Mouse (Mus musculus): ENCODE data around the gene Nme9.

Gene Nme9

GRCm38 (mm10) chr9:99437031-99437764, 14.1 kb upstream of the Nme9 start, which contains the start of gene Mras:
Gene Mras (minus strand): TSS chr9:99437381.
- DNase-seq (ENCODE audit: low spot score) = peak; percentile 21

- no peak for DNase-seq (ENCODE audit: low spot score)
Measured at GRCm38 (mm10) chr9:99437781-99438565, 13.3 kb upstream of the Nme9 start.

GRCm38 (mm10) chr9:99439064-99439463, 12.2 kb upstream of the Nme9 start:
- no peak for DNase-seq (ENCODE audit: low spot score)

- no peak for DNase-seq (ENCODE audit: low spot score)
Measured at GRCm38 (mm10) chr9:99440941-99441340, 10.3 kb upstream of the Nme9 start.

- no peak for DNase-seq (ENCODE audit: low spot score)
Measured at GRCm38 (mm10) chr9:99441647-99442433, 9.4 kb upstream of the Nme9 start.

- peak; percentile 69 for DNase-seq (ENCODE audit: low spot score)
Measured at GRCm38 (mm10) chr9:99444590-99445178, 6.6 kb upstream of the Nme9 start.

- DNase-seq (ENCODE audit: low spot score) = no peak
Measured at GRCm38 (mm10) chr9:99446259-99446658, 5.0 kb upstream of the Nme9 start.

- no peak for DNase-seq (ENCODE audit: low spot score)
Measured at GRCm38 (mm10) chr9:99447323-99447722, 4.0 kb upstream of the Nme9 start.

- peak; percentile 45 for DNase-seq (ENCODE audit: low spot score)
Measured at GRCm38 (mm10) chr9:99449886-99450647, 1.2 kb upstream of the Nme9 start.

- DNase-seq (ENCODE audit: low spot score) = no peak
Measured at GRCm38 (mm10) chr9:99454211-99454610, 2.9 kb downstream of the Nme9 start.

- peak; percentile 75 for DNase-seq (ENCODE audit: low spot score)
Measured at GRCm38 (mm10) chr9:99458529-99459208, 7.4 kb downstream of the Nme9 start.

- DNase-seq (ENCODE audit: low spot score) = no peak
Measured at GRCm38 (mm10) chr9:99459730-99460129, 8.5 kb downstream of the Nme9 start.

- DNase-seq (ENCODE audit: low spot score) = no peak
Measured at GRCm38 (mm10) chr9:99464876-99465275, 13.6 kb downstream of the Nme9 start.

- no peak for DNase-seq (ENCODE audit: low spot score)
Measured at GRCm38 (mm10) chr9:99468572-99468971, 17.3 kb downstream of the Nme9 start.

GRCm38 (mm10) chr9:99469681-99470273, 18.5 kb downstream of the Nme9 start:
- DNase-seq (ENCODE audit: low spot score) = peak; percentile 47

- DNase-seq (ENCODE audit: low spot score) = no peak
Measured at GRCm38 (mm10) chr9:99470347-99471092, 19.2 kb downstream of the Nme9 start.

GRCm38 (mm10) chr9:99471334-99471733, 20.1 kb downstream of the Nme9 start:
- no peak for DNase-seq (ENCODE audit: low spot score)

- DNase-seq (ENCODE audit: low spot score) = no peak
Measured at GRCm38 (mm10) chr9:99479181-99479711, 28.0 kb downstream of the Nme9 start.

- DNase-seq (ENCODE audit: low spot score) = no peak
Measured at GRCm38 (mm10) chr9:99480764-99481163, 29.5 kb downstream of the Nme9 start.

Measured in retina, embryonic 14.5 days (tissue).